Mouse (Mus musculus) MEL-GATA-1-ER (cell line): ENCODE results near the gene Gm20388.

ENCODE experiments used
- DNase-seq: peaks from one replicate; pipeline ENCODE4 v3.0.0-alpha.2; 2012; ENCODE audit warnings: low read depth; ENCODE audit errors: extremely low read depth

Gm20388 gene

DNA sequence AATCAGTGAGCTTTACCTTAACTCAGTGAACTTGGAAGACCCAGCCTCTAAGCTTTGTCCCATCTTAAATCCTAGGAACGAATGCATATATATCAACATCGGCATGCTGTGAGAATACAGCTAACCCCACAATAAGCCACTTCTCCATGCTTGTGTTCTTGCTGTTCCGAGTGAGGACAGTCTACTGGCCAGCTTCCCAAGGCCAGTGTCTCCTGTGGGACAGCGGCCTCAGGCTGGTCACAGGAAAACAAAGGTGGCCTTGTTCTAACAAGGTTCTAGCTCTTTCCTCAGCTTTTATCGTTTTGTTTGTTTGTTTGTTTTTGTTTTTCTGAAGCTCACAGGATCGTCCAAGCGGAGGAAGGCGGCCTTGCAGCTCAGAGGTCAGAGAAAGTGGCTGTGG, 3823.8 kb downstream of the Gm20388 start:
- no peak for DNase-seq

GRCm38 (mm10) chr8:123736974-123737373, 3826.3 kb downstream of the Gm20388 start:
- DNase-seq, result no peak

GRCm38 (mm10) chr8:123740263-123740662, 3829.6 kb downstream of the Gm20388 start:
- no peak for DNase-seq

GRCm38 (mm10) chr8:123741232-123741631, 3830.6 kb downstream of the Gm20388 start:
- DNase-seq, result no peak

GRCm38 (mm10) chr8:123746488-123746887, 3835.8 kb downstream of the Gm20388 start:
- DNase-seq, result no peak

GRCm38 (mm10) chr8:123747772-123748171, 3837.1 kb downstream of the Gm20388 start:
- DNase-seq, result no peak

DNA sequence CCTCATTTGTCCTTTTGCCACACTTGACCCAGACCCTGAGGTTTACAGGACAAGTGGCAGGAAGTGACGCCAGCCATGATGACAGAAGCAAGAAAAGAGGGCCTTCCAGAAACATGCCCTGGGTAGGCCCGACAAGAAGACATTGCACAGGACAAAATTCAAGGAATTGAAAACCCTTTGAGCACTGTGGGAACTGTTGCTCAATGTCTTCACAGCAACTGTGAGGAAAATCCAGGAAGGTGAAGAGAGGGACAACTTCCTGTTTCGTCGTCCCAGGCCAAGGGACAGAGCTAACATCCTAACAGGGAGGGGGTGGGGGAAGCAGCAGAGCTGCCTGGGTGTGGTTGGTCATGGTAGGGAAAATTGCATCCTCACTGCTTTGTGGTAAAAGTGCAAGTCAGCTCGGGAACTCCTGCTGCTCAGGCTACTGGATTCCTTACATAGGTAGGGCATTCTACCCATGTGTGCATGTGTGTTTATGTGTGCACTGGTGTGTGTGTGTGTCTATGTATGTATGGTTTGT, 3839.6 kb downstream of the Gm20388 start:
- DNase-seq, result no peak

DNA sequence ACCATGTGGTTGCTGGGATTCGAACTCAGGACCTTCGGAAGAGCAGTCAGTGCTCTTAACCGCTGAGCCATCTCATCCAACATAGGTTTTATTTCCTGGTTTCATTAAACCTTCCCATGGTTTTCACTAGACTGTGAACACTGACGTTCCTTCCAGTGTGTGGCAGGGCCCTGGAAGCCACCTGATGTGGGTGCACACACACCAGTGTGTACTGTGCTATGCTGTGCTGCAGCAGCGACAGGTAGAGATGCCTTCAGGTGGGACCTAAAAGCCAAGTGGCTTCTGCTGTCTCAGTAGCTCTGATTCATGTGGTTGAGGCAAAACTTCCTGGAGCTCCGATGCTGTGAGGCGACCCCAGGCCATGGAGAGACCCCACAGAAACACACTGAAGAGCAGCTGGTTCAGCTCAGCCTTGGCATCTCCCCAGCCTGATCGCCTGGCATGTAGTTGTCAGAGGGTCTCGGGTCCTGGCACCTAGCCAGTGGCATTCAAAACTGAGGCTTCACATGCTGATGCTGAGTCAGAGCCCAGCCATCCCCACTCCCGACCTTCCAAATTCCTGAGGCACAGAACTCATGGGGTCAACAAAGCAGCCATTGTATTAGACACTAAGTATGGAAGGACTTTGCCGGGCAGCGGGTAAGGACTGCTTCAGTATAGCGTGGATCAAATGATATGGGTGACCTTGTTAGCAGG, 3842.3 kb downstream of the Gm20388 start:
- DNase-seq, result no peak

DNA sequence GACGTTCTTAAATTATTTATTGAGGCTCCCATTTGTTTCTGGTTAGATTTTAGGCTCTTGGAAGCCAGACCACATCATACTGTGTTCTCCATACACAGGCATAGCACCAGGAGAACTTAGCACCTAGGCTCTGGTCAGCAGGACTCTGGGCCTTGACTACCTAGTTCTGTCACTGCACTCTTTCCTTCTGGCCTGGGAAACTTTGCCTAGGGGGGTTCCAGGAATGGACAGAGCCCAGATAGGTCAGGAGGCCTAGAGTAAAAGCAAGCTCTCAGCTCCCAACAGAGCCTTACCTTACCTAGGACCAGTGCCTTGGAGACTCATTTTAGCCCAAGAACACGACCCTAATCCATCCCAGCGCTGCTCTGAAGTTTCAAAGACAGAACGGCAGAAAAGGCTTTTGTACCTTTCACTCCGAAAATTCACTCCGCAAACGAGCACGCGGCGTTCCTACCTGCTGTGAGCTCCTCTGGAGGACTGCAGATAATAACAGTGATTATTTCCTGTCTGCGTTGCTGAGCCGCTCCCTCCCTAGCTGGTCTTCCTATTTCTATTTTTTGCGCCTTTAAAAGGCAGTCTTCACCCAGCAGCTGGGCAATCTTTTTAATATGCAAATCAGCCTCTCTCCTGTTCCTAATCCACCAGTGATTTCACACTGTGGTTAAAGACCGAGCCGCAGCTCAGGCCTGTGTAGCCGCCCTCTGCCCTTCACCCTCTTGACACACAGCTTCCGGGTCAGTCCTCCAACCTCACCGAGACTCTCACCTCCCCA, 3843.1 kb downstream of the Gm20388 start:
- DNase-seq, result no peak

DNA sequence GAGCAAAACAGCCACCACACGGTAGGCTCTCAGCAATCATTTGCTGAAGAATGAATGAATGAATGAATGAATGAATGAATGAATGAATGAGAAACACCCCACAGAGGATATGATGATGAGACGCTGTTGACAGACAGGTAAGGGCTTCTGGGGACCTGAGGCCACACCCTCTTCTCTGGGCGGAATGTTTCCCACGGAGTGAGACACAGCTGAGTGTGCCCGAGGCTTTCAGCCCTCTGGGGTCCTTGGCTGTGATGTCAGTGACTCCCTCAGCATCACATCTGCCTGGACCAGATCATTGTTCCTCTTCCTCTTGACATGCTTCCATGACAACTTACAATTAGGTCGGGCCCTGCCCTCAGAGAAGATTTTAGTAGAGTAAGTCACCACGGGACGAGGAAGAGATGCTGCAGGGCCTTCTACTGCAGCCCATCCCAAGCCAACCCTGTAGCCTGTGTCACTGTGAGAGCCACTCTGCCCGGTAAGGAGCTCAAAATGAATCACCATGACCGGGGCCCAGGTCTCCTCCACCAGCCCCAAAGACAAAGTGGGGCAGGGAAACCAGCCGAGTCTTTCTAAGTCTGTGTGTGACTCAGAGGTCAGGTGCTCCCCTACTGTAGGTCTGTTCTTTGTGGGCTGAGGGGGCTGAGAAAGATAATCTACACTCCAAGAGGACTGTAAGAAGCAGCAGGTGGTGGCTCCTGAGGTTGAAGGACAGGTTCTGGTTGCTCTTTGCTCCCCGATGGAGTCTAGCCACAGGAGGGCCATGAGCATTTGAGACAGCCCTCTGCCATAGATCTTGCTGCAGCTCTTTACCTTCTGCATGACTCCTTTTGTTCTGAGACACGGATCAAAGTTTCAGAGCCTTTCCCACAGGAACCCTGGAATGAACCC, 3844.1 kb downstream of the Gm20388 start:
- DNase-seq, result no peak

- no peak for DNase-seq
These were observed 3846.3 kb downstream of the Gm20388 start for GRCm38 (mm10) chr8:123756901-123757300.

DNA sequence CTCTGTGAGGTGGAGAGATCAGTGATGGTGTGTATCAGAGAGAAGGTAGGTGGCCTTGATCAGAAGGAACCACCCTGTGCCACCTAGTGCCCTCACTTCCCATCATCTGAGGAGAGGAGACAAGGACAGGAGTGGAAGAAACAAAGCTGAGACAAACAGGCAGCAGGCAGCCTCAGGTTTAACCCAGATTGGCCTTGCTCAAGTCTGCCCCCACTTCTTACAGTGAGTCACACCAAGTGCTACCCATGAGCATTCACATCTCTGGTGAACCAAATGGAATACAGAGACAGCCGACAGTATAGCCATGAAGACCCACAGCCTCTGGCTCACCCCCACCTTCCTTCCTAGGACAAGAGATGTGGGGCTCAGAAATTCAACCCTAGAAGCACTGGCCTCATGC, 3848.3 kb downstream of the Gm20388 start:
- no peak for DNase-seq

DNA sequence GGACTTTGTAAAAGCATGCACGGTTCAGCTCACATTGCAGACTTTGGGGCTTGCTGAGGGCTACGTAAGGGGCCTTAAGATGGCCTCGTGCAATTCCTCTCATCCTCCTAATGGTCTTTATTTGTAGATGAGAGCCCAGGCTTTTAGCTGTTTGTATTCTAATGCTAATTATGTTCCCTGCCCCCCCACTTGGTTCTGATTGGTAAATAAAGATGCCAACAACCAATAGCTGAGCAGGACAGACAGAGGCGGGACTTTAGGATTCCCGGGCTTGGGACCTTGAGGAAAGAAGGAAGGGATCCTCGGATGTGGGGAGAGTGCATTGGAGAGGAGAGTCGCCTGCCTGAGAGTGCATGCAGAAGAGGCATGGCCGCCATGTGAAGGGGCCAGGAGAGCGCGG, 3849.3 kb downstream of the Gm20388 start:
- DNase-seq, result no peak

GRCm38 (mm10) chr8:123760579-123760978, 3849.9 kb downstream of the Gm20388 start:
- no peak for DNase-seq

DNA sequence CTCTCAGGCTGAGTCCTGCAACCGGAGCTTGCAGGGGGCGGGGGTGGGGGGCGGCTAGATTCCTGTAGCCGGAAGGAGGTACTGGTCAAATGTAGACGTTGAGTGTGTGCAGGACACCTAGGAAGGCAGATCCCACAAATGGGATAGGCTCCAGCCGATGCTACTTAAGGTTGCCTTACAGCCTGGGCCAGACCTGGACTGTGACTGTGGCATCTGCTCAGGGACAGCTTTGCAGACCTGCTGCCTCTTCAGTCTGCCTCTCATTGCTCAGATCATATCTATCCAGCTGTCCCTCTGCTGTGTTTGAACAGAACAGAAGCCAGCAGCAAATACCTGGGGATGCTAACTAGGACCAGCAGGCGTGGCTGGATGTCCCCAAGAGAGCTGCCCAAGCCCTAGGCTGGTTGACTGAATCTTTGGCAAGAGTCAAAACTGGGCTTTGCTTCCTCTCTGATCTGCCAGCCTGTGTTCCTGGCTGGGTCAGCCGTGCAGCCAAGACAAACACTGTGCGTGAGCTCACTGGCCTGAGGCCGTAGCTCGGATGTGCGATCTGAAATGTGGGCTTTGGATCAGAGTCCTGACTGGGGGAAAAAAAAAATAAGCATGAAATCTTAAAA, 3850.7 kb downstream of the Gm20388 start:
- DNase-seq, result no peak

- no peak for DNase-seq
These were observed 3851.2 kb downstream of the Gm20388 start for GRCm38 (mm10) chr8:123761883-123762270.

DNA sequence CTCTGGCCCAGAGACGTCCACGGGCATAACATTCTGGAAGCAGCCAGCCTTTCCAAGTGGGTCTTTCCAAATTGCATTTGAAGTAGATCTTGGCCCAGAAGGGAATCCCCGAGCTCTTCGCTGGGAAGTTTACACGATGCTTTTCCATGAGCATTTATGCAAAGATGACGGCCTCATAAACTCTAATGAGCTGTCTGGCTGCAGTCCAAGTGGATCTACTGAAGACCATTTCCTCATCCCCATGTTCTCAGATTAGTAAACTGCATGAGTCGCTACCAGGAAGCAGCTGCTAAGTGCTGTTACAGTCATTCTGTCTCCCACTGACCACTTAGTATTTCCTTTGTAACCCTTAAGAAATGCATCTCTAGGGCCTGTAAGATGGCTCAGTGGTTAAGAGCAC, 3852.7 kb downstream of the Gm20388 start:
- DNase-seq, result no peak

DNA sequence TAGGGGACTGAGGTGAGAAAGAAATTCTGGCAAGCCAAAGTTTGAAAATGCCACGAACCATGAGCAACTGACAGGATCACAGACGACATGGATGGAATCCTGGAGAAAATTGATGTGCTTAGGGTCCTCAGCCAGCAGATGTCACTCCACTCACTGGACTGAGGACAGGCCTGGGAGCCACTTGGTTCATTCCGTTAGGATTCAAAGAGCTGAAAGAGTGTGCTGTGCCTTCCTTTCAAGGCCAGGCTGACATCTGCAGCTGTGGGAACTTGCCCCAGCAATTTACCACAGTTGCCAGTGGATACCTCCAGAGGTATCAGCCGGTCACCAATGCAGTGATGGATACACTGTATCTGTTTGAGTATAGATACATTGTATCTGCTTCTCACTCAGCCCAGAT, 3854.0 kb downstream of the Gm20388 start:
- no peak for DNase-seq

DNA sequence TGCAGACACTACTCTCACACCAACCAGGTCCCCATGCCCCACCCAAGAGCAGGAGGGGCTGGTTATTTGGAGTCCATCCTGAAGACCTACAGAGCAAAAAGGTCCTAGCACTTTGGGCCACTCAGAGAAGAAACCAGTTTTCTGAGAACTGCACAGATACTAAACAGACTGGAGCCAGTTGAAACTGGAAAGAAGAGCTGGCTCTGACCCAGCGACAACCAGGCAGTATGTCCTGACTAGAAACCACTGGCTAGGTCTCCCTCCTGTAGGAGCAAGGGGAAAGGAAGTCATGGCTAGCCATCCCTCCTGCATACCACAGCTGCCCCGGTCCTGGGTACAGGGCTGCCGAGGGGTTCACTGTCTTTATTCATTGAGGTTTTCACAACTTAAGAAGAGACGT, 3855.9 kb downstream of the Gm20388 start:
- no peak for DNase-seq

DNA sequence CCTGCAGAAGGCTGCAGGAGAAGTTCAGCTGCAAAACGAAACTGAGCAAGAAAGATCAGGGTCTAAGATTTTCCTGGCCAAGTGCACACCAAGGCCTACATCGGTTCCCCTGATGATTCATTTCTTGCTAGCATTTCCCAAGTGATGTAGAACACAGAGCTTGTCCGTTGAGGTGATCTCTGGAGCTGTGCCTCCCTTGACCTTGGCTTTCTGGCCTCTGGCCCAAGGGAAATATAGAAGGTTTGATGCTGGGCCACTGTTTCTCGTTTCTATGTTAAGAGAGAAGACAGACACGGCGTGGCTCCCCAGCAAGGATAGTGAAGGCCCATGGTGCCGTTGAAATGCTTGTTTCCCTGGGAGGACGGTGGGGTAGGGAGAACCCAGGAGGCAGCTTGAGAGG, 3857.2 kb downstream of the Gm20388 start:
- no peak for DNase-seq
